Mouse (Mus musculus) cerebellum, adult 11 months (tissue): ENCODE data around the gene Abca1.
A peak's percentile ranks its signal among the peaks of the same experiment; 100 is the strongest.

ENCODE experiments used
- DNase-seq: peaks from one replicate; pipeline ENCODE4 v3.0.0; 2022

Abca1 gene

GRCm38 (mm10) chr4:53120038-53120685, 39.5 kb downstream of the Abca1 start:
- no peak for DNase-seq

GRCm38 (mm10) chr4:53118643-53119042, 41.1 kb downstream of the Abca1 start:
- DNase-seq = no peak

DNA sequence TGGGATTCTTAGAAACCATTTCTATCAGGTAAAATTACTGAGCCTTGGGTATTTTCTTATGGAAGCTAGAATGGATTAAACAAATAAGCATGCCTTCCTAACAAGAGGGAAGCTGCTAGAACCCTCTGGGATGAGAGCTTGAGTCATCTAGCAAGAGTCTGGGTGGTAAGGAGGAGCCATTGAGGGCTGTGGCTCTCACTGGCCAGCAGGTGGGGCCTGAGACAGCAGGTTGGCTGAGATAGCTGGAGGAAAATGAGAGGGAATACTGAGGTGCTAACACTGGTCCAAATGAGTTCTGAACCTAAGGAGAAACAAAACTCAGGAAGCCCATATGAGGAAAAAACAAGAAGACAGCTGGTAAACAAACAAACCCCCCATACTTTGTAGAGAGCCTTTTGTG, 42.1 kb downstream of the Abca1 start:
- peak; percentile 15 for DNase-seq

GRCm38 (mm10) chr4:53117076-53117475, 42.6 kb downstream of the Abca1 start:
- no peak for DNase-seq

DNA sequence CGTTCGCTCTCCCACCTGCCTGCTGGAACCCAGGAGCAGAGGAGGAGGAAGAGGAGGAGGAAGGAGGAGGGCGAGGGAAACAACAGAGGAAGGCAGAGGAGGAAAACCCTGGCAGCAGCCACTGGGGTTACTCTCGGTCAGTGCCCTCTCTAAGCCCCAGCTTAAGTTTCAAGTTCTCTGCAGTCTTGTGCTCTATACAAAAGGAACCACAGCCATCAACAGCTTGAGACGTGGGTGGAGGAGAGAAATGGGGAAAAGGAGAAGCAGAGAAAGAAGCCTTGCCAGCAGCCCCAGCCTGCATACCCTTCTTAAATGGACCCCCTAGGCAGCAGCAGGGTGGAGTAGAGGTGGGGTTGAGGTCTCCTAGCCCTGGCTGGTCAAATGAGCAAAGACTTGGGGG, 43.8 kb downstream of the Abca1 start:
- no peak for DNase-seq

GRCm38 (mm10) chr4:53115410-53115809, 44.3 kb downstream of the Abca1 start:
- no peak for DNase-seq

DNA sequence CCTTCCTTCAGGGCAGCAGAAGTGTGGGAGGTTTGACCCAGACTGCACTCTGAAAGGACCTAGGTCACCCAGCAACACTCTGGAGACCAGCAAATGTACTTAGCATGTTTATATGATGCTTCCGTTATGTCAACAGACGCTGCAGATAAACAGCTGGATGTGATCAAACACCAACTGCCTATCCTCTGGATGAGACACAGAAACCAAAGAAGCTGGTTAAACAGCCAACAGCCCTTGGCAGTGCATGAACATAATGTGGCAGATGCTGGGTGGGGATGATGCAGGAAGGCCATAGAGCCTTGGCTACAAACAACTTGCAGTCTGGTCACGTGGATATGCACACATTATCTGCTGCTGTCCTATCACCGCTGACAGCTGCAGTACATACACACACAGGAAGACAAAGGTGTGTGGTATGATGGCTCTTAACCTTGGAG, 47.8 kb downstream of the Abca1 start:
- DNase-seq = no peak

GRCm38 (mm10) chr4:53110356-53110755, 49.3 kb downstream of the Abca1 start:
- peak; percentile 10 for DNase-seq

DNA sequence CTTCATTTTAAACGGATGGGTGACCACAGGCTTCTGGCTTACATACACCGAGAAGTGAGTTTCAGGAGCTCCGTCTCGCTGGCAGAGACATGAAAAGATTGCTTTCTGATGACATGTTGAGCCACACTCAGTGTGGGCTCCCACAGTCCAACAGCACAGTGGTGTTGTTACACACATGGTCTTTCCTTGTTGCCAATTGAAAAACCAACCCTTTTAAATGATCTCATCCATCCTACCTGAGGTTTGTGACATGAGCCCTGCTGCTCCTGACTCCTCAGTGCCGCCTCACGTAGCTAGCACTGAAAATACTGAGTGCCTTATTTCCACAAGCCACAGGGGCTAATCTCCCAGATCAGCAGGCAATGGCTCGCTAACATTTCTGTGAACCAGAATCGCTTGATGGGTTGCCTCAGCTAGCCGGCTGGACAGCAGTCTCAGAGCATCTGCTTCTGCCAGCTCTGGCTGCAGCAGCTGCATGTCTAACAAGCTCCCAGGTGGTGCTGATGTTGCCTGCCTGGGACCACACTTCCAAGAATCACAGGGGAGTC, 50.2 kb downstream of the Abca1 start:
- DNase-seq = no peak

DNA sequence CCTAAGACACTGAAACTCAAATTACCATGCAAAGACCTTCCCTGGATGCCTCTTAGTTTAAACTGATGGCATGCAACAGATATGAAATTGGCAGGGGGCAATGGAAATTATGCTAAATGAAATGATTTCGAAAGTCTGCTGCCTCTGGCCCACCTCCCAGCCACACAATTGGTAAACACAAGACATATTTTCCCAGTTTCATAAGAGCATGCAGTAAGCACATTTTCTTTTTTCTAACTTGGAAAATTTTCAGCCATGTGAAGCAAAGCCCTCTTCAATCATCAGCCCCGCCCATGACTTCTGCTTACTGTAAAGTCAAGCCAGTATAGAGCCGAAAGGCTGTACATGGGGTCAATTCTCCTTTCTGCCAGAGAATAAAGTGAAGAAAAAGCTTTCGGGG, 51.5 kb downstream of the Abca1 start:
- DNase-seq = no peak

GRCm38 (mm10) chr4:53106732-53107131, 53.0 kb downstream of the Abca1 start:
- DNase-seq = no peak

- no peak for DNase-seq
Observed at GRCm38 (mm10) chr4:53106071-53106470, 53.6 kb downstream of the Abca1 start.

- no peak for DNase-seq
Observed at GRCm38 (mm10) chr4:53104634-53105033, 55.1 kb downstream of the Abca1 start.

DNA sequence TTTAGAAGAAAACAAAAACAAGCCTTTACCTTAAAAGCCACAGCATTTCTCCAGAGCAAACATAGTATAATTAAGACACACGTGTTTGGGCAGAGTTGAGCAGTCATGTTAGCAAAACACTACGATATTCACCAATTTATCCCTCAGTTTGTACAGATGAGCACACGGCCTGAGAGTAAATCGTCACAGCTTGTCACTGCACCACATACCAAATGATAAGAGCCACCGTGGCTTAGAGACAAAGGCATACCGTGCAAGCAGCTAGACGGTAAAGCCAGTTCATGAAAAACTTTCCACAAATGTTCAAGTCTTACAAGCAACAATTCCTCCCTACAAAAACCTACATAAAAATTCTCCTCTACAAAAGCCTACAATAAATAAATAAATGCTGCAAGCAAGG, 57.2 kb downstream of the Abca1 start:
- DNase-seq = no peak

GRCm38 (mm10) chr4:53101306-53101705, 58.4 kb downstream of the Abca1 start:
- DNase-seq = no peak

DNA sequence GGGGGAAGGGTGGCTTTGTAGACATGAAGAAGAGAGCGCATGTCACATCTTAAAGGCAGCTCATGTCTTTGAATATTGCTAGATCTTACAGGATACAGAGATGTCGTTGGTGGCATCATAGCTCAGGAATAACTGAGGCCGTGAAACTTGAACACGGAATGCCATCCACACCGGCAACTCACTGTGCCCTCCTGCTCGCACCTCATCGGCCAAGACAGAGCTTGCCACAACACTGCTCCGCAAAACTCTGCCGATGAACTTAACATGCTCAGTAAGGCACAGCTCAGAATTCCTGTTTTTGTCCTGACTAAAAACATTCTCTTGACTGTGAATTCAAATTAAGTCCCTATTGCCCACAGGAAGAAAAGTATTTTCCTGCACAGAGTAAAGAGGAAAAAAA, 59.2 kb downstream of the Abca1 start:
- no peak for DNase-seq

- DNase-seq = no peak
Observed at GRCm38 (mm10) chr4:53094850-53095249, 64.8 kb downstream of the Abca1 start.

GRCm38 (mm10) chr4:53094331-53094730, 65.4 kb downstream of the Abca1 start:
- no peak for DNase-seq

- DNase-seq = no peak
Observed at GRCm38 (mm10) chr4:53093615-53094014, 66.1 kb downstream of the Abca1 start.

- DNase-seq = no peak
Observed at GRCm38 (mm10) chr4:53089641-53090040, 70.1 kb downstream of the Abca1 start.

- DNase-seq = no peak
Observed at GRCm38 (mm10) chr4:53088999-53089398, 70.7 kb downstream of the Abca1 start.

DNA sequence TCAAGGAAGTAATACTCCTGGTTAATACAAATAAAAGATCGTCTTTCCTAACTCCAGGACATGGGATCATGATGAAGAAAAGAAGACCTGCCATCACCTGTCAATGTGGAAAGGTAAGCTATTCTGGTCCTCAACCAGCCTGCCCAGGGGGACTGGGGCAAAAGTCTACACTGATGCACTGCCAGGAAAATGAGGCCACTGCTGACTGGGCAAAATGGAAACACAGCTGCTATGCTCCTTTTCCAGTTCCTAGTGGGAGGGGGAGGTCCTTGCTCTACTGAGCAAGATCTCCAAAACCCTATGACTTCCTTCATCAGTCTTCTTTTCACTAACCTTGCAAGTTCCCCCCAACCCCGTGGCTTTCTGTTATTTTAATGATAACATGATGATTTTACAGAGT, 73.1 kb downstream of the Abca1 start:
- DNase-seq = no peak

DNA sequence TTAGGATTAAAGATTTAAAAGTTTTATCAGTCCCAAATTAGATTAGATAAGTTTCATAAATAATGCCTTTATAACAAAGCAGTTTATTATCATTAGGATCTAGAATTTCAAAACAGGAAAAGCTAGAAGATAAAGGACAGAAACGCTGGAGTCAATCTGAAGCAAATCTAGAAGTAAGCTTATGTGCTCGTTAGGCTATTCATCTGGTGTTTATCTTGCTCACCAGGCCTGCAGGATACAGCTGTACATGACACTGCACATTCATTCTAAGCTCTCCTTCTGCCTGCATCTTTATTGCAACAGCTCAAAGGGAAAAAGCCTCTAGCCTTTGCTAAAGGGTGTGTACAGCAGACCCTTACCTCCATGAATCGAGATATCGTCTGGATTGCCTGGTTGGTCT, 74.1 kb downstream of the Abca1 start:
- DNase-seq = no peak

DNA sequence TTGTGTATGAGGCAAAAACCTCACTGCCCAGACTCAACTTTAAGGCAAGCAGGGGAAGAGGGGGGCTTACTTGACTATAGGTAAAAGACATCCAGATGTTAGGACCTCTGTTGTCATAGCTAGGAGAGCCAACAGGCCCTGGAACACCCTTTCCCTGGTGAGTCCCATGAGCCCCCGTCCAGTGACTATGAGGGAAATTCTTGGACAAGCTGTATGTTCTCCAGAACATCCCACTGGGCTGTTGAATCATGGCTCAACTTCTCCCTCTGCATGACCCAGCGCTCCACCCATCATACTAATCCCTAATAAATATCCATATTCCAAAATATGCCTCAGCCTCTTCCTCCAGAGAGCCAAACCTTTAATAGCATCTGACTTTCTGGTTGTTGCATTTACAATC, 76.6 kb downstream of the Abca1 start:
- DNase-seq = no peak

DNA sequence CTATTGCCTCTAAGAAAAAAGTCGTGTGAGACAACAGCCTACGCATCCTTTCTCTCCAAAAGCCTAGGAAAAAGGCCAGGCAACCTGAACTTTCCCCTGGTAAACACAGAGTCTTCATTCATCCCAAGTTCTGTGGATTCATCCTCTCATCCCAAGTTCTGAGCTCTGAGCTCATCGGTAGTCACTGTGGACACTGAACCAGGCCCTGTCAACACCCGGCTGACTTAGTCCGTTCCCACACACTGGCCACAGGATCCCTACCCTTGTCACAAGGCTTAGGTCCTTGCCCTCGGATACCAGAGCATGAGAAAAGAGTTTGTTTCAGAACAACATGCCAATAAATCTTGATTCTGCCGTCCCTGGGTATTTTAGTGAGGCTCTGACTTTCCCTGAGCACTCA, 77.2 kb downstream of the Abca1 start:
- no peak for DNase-seq
